Comparison of ENCODE assay signal across 8 mouse cellular contexts in genomic region chr9:49980344-49981207, GRCm38 (mm10).
DNase-seq lines count a peak whose midpoint lies in the region; ATAC-seq and TF ChIP-seq lines count a peak whose summit lies in the region.

No protein-coding gene starts in this region.

- peak; percentile 38 for DNase-seq in ovary, adult 18-20 months (ENCODE audit: low spot score)
- DNase-seq in ovary, postnatal 10 days (ENCODE audit: low spot score), result no peak
- peak; percentile 75 for DNase-seq in cerebellum, adult 9-11 months
- peak; percentile 45 for DNase-seq in gastrocnemius, postnatal 14 days
- peak; percentile 82 for DNase-seq in left cerebral cortex, postnatal 4 days
- peak; percentile 64 for DNase-seq in stomach, postnatal 0 days (ENCODE audit: low spot score)
- DNase-seq in thymus, postnatal 25 days, result no peak

- peak; percentile 87 for ATAC-seq in kidney, embryonic 14.5 days (ENCODE audit: low FRiP score, low TSS enrichment)
- ATAC-seq in stomach, postnatal 0 days (ENCODE audit: low FRiP score, low TSS enrichment), result peak; percentile 88

- no peak overlapping the region for H3K4me2 ChIP-seq in kidney, embryonic 14.5 days (replicated peaks; ENCODE audit: low read depth, low read length)
- H3K4me2 ChIP-seq in stomach, postnatal 0 days (replicated peaks; ENCODE audit: low read depth), result no peak overlapping the region

- H3K27me3 ChIP-seq in kidney, embryonic 14.5 days (ENCODE audit: control insufficient read depth, insufficient read depth, low read length), result no peaks in the 10 kb centered on the region
- H3K27me3 ChIP-seq in stomach, postnatal 0 days (ENCODE audit: control insufficient read depth, insufficient read depth, low read length), result no peaks in the 10 kb centered on the region

- no peak for TF ChIP-seq EP300 in stomach, postnatal 0 days (optimal IDR thresholded peaks at IDR 0.05)

- peaks cover 19% of the 10 kb centered on the region for H3K4me1 ChIP-seq in kidney, embryonic 14.5 days (ENCODE audit: control insufficient read depth, insufficient read depth, low read length)
- peaks cover 7% of the 10 kb centered on the region for H3K4me1 ChIP-seq in stomach, postnatal 0 days (replicated peaks; ENCODE audit: control insufficient read depth, insufficient read depth)

- no peaks in the 10 kb centered on the region for H3K9me3 ChIP-seq in kidney, embryonic 14.5 days (ENCODE audit: control insufficient read depth, low read length)
- H3K9me3 ChIP-seq in stomach, postnatal 0 days (ENCODE audit: control insufficient read depth, low read length), result no peaks in the 10 kb centered on the region

- no peaks in the 10 kb centered on the region for H3K36me3 ChIP-seq in kidney, embryonic 14.5 days (ENCODE audit: control insufficient read depth, insufficient read depth, low read length)
- no peaks in the 10 kb centered on the region for H3K36me3 ChIP-seq in stomach, postnatal 0 days (ENCODE audit: control insufficient read depth, insufficient read depth, low read length)

- H3K27ac ChIP-seq in kidney, embryonic 14.5 days (ENCODE audit: low read depth, low read length), result peak overlapping the region; percentile 53; the same call in 1 of the 2 replicates
- H3K27ac ChIP-seq in stomach, postnatal 0 days (replicated peaks), result no peak overlapping the region

- WGBS in kidney, embryonic 14.5 days, result 46% methylated on average over 7 of the region's 7 CpGs
- 41% methylated on average over 7 of the region's 7 CpGs for WGBS in stomach, postnatal 0 days

- intact Hi-C loops in gastrocnemius, postnatal 14 days (cut with DNase I; ENCODE audit: low total_unique reads), result no loop called here
- intact Hi-C loops in left cerebral cortex, postnatal 4 days (cut with DNase I), result no loop called here

- no peak overlapping the region for H3K4me3 ChIP-seq in kidney, embryonic 14.5 days (ENCODE audit: low read length)
- H3K4me3 ChIP-seq in stomach, postnatal 0 days (ENCODE audit: low read depth, low read length), result no peak overlapping the region

- no peak overlapping the region for H3K9ac ChIP-seq in kidney, embryonic 14.5 days (ENCODE audit: low read depth, low read length)
- no peak overlapping the region for H3K9ac ChIP-seq in stomach, postnatal 0 days (ENCODE audit: low read length)

- TF ChIP-seq CTCF in stomach, postnatal 0 days (IDR thresholded peaks at IDR 0.05; ENCODE audit: low read depth), result no peak

Comparison
In these comparisons a context has a peak if more than half of its experiments do, and no peak if none do; other contexts are left out.
1. DNase-seq: peak in ovary, adult 18-20 months (single experiment), cerebellum, adult 9-11 months (single experiment), gastrocnemius, postnatal 14 days (single experiment), left cerebral cortex, postnatal 4 days (single experiment) and stomach, postnatal 0 days (single experiment); none in ovary, postnatal 10 days (single experiment) and thymus, postnatal 25 days (single experiment).